20 mouse cellular contexts compared by ENCODE assay signal in the genomic region with DNA sequence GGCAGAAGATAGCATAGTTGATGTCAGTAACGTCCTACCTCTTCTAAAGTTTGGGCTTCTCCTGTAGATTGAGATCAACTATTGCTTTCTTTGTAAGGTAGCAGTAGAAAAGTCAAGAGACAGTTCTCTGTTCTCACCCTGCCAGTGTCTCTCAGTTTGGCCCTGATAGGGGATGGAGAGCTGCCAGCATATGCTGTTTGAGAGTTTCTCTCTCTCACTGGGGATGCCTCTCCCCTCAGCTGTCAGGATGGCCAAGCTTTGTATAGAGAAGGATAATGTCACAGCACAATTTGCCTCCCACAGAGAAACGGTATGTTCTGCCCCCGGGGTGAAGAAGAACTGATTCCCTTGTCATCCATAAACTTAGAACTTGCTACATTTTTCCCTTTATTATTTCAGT. TPM values are rescaled to one million over a fixed set of nuclear protein-coding genes. Genes with fewer than 3 reads are reported as not detected.
DNase-seq lines count a peak whose midpoint lies in the region; ATAC-seq and TF ChIP-seq lines count a peak whose summit lies in the region.
"Had no signal": no experiment of that assay in that cellular context is flagged by ENCODE, and none has a peak within 500 bp of the region (broad histone marks: within the 10 kb centered on the region; RNA-seq: fewer than 3 reads in every experiment).

No protein-coding gene starts in this region.

- peak overlapping the region; percentile 74 for H3K4me2 ChIP-seq in midbrain, embryonic 13.5 days (replicated peaks)
- H3K4me2 ChIP-seq in midbrain, embryonic 11.5 days = no peak overlapping the region
- peak overlapping the region; percentile 68 for H3K4me2 ChIP-seq in midbrain, postnatal 0 days (ENCODE audit: low read depth, low read length, poor library complexity, severe bottlenecking)
- H3K4me2 ChIP-seq: embryonic facial prominence, embryonic 12.5 days; heart, embryonic 11.5 days; intestine, embryonic 15.5 days; lung, embryonic 14.5 days; midbrain, embryonic 12.5 days had no signal

- no peak overlapping the region for H3K27ac ChIP-seq in midbrain, embryonic 13.5 days
- no peak overlapping the region for H3K27ac ChIP-seq in midbrain, embryonic 11.5 days (ENCODE audit: low read depth, low read length)
- no peak overlapping the region for H3K27ac ChIP-seq in midbrain, postnatal 0 days (ENCODE audit: low read depth, low read length)
- H3K27ac ChIP-seq in embryonic facial prominence, embryonic 10.5 days (replicated peaks) = no peak overlapping the region
- H3K27ac ChIP-seq: embryonic facial prominence, embryonic 12.5 days; intestine, embryonic 15.5 days; midbrain, embryonic 12.5 days had no signal

- H3K36me3 ChIP-seq in midbrain, embryonic 13.5 days = no peaks in the 10 kb centered on the region
- H3K36me3 ChIP-seq in midbrain, embryonic 11.5 days (ENCODE audit: control insufficient read depth, insufficient read depth, low read length) = no peaks in the 10 kb centered on the region
- no peaks in the 10 kb centered on the region for H3K36me3 ChIP-seq in midbrain, postnatal 0 days (ENCODE audit: insufficient read depth, low read length)
- no peaks in the 10 kb centered on the region for H3K36me3 ChIP-seq in embryonic facial prominence, embryonic 10.5 days (replicated peaks)
- H3K36me3 ChIP-seq: embryonic facial prominence, embryonic 12.5 days; G1E; intestine, embryonic 15.5 days; midbrain, embryonic 12.5 days had no signal

- peaks cover 56% of the 10 kb centered on the region for H3K4me1 ChIP-seq in midbrain, embryonic 13.5 days (replicated peaks)
- no peaks in the 10 kb centered on the region for H3K4me1 ChIP-seq in midbrain, embryonic 11.5 days (ENCODE audit: control insufficient read depth, insufficient read depth, low read length)
- H3K4me1 ChIP-seq in midbrain, postnatal 0 days (ENCODE audit: insufficient read depth, low read length) = peaks cover 22% of the 10 kb centered on the region
- H3K4me1 ChIP-seq in embryonic facial prominence, embryonic 10.5 days = peaks cover 14% of the 10 kb centered on the region
- H3K4me1 ChIP-seq: embryonic facial prominence, embryonic 12.5 days had no signal

- peak; percentile 65 for DNase-seq in cerebellum, adult 11 months
- no peak for DNase-seq in midbrain, embryonic 11.5 days (ENCODE audit: low spot score, missing footprints)
- peak; percentile 72 to 81 for DNase-seq in cerebellum, postnatal 36 days
- peak; percentile 33 for DNase-seq in midbrain, postnatal 0 days (ENCODE audit: low spot score)
- no peak for DNase-seq in ovary, postnatal 10 days (ENCODE audit: low spot score)
- DNase-seq in embryonic facial prominence, embryonic 10.5 days (ENCODE audit: low spot score) = no peak
- DNase-seq: heart, postnatal 14 days; lung, embryonic 14.5 days; lung, postnatal 4 days; right cerebral cortex, postnatal 25 days; thymus, postnatal 4 days had no signal

- ATAC-seq in cerebellum, adult (ENCODE audit: insufficient number of reproducible peaks, low FRiP score, low TSS enrichment) = no peak
- no peak for ATAC-seq in midbrain, embryonic 13.5 days
- no peak for ATAC-seq in midbrain, embryonic 11.5 days (ENCODE audit: low FRiP score)
- ATAC-seq in midbrain, postnatal 0 days (ENCODE audit: low FRiP score) = no peak
- ATAC-seq: CD4-positive, CD25-positive, alpha-beta regulatory T cell, adult 4 months; intestine, embryonic 15.5 days had no signal

- H3K9me3 ChIP-seq in midbrain, embryonic 13.5 days = no peaks in the 10 kb centered on the region
- no peaks in the 10 kb centered on the region for H3K9me3 ChIP-seq in midbrain, embryonic 11.5 days (ENCODE audit: control insufficient read depth, low read length)
- H3K9me3 ChIP-seq in midbrain, postnatal 0 days (ENCODE audit: low read length) = no peaks in the 10 kb centered on the region
- H3K9me3 ChIP-seq in embryonic facial prominence, embryonic 10.5 days = no peaks in the 10 kb centered on the region
- H3K9me3 ChIP-seq: embryonic facial prominence, embryonic 12.5 days; intestine, embryonic 15.5 days; midbrain, embryonic 12.5 days had no signal

- H3K4me3 ChIP-seq in midbrain, embryonic 13.5 days (replicated peaks) = no peak overlapping the region; the same call in 1 of the 2 replicates
- H3K4me3 ChIP-seq in midbrain, embryonic 11.5 days (ENCODE audit: low read depth, low read length) = no peak overlapping the region
- H3K4me3 ChIP-seq in midbrain, postnatal 0 days (ENCODE audit: low read depth, low read length) = peak overlapping the region; percentile 83
- no peak overlapping the region for H3K4me3 ChIP-seq in embryonic facial prominence, embryonic 10.5 days
- H3K4me3 ChIP-seq: embryonic facial prominence, embryonic 12.5 days; intestine, embryonic 15.5 days; midbrain, embryonic 12.5 days had no signal

- peaks cover 50% of the 10 kb centered on the region for H3K27me3 ChIP-seq in midbrain, embryonic 13.5 days
- peaks cover 26% of the 10 kb centered on the region for H3K27me3 ChIP-seq in midbrain, embryonic 11.5 days (ENCODE audit: control insufficient read depth, insufficient read depth, low read length)
- H3K27me3 ChIP-seq in midbrain, postnatal 0 days (ENCODE audit: insufficient read depth, low read length) = no peaks in the 10 kb centered on the region
- H3K27me3 ChIP-seq in embryonic facial prominence, embryonic 10.5 days (replicated peaks; ENCODE audit: low read depth, poor library complexity, severe bottlenecking) = peaks cover 91% of the 10 kb centered on the region

- 45% methylated on average over 3 of the region's 3 CpGs for WGBS in midbrain, embryonic 13.5 days
- 64% methylated on average over 3 of the region's 3 CpGs for WGBS in midbrain, embryonic 11.5 days
- WGBS in midbrain, postnatal 0 days = 42% methylated on average over 3 of the region's 3 CpGs
- 55% methylated on average over 3 of the region's 3 CpGs for WGBS in embryonic facial prominence, embryonic 10.5 days

- no peak overlapping the region for H3K9ac ChIP-seq in midbrain, embryonic 13.5 days (replicated peaks)
- H3K9ac ChIP-seq in midbrain, embryonic 11.5 days (ENCODE audit: low read length) = no peak overlapping the region
- no peak overlapping the region for H3K9ac ChIP-seq in midbrain, postnatal 0 days (replicated peaks; ENCODE audit: low read length, poor library complexity, severe bottlenecking)
- H3K9ac ChIP-seq: embryonic facial prominence, embryonic 12.5 days; intestine, embryonic 15.5 days; lung, embryonic 14.5 days; midbrain, embryonic 12.5 days had no signal

- TF ChIP-seq CTCF in midbrain, postnatal 0 days (IDR thresholded peaks at IDR 0.05) = no peak

RNA-seq across cellular contexts. Expression of a gene that starts 6.4 kb away (rescaled TPM):
- 24.0 and 30.0 TPM in 2 replicates for polyA plus RNA-seq in midbrain, embryonic 13.5 days (2015; fragmentation: Nextera tagmentation; extraction: Ambion mirVana)
- 6.0 and 6.9 TPM in 2 replicates for polyA plus RNA-seq in midbrain, embryonic 11.5 days (2014; fragmentation: Nextera tagmentation; extraction: Ambion mirVana)
- 47.2 and 55.2 TPM in 2 replicates for total RNA-seq in midbrain, postnatal 0 days (2014; rRNA removed)
- 56.3 and 61.4 TPM in 2 replicates for polyA plus RNA-seq in midbrain, postnatal 0 days (2015; fragmentation: Nextera tagmentation; extraction: Ambion mirVana)
- 2.3 and 2.8 TPM in 2 replicates for polyA plus RNA-seq in embryonic facial prominence, embryonic 10.5 days (2016; fragmentation: Nextera tagmentation; extraction: Ambion mirVana)
- polyA plus RNA-seq: G1E; liver, adult 2 months had no signal

Comparison
In these comparisons a context has a peak if more than half of its experiments do, and no peak if none do; other contexts are left out.
1. DNase-seq: peak in cerebellum, adult 11 months (single experiment), cerebellum, postnatal 36 days (2 of 2) and midbrain, postnatal 0 days (single experiment); none in midbrain, embryonic 11.5 days (single experiment), ovary, postnatal 10 days (single experiment) and embryonic facial prominence, embryonic 10.5 days (single experiment).